Mouse (Mus musculus) midbrain, embryonic 15.5 days (tissue): ENCODE results near the gene Abcg4. TPM values are rescaled to one million over a fixed set of nuclear protein-coding genes. Genes with fewer than 3 reads are reported as not detected.
"Not testable (repeated sequence)": the region's sequence is repeated elsewhere in the genome, so short reads cannot be mapped to it uniquely, and the experiment has no call there.

Experiments used
- ATAC-seq: fragments of 200-750 bp; cut with Nextera tagmentation; replicated peaks from 2 replicates; pipeline ENCODE4 v1.8.0; 2017; ENCODE audit warnings: moderate TSS enrichment
- H3K27ac ChIP-seq: fragments of 300-500 bp; sonication (generic); 2 replicates; pipeline ENCODE4 v1.5.1; 2015; ENCODE audit warnings: mild to moderate bottlenecking, inconsistent platforms
- H3K27me3 ChIP-seq: fragments of 300-500 bp; sonication (generic); replicated peaks from 2 replicates; pipeline ENCODE4 v1.6.1; 2015; ENCODE audit warnings: inconsistent platforms
- H3K36me3 ChIP-seq: fragments of 300-500 bp; sonication (generic); replicated peaks from 2 replicates; pipeline ENCODE4 v1.6.1; 2015; ENCODE audit warnings: inconsistent platforms
- H3K4me1 ChIP-seq: fragments of 300-500 bp; sonication (generic); 2 replicates; pipeline ENCODE4 v1.6.1; 2015; ENCODE audit warnings: inconsistent platforms
- H3K4me2 ChIP-seq: fragments of 300-500 bp; sonication (generic); 2 replicates; pipeline ENCODE4 v1.6.1; 2015; ENCODE audit warnings: inconsistent platforms, mild to moderate bottlenecking, moderate library complexity
- H3K4me3 ChIP-seq: fragments of 300-500 bp; sonication (generic); 2 replicates; pipeline ENCODE4 v1.5.1; 2015; ENCODE audit warnings: mild to moderate bottlenecking, inconsistent platforms
- H3K9ac ChIP-seq: fragments of 300-500 bp; sonication (generic); 2 replicates; pipeline ENCODE4 v1.6.1; 2015; ENCODE audit warnings: mild to moderate bottlenecking, inconsistent platforms
- H3K9me3 ChIP-seq: fragments of 300-500 bp; sonication (generic); 2 replicates; pipeline ENCODE4 v1.6.1; 2016; ENCODE audit warnings: inconsistent platforms
- WGBS: fragments of 180-500 bp; shearing (Covaris S2); methylation state at CpG from one replicate; pipeline ENCODE4 v1.1.7; 2015; ENCODE audit warnings: mixed read lengths; 5-methylcytosine and 5-hydroxymethylcytosine counted together
- polyA plus RNA-seq: library from polyadenylated mRNA; unstranded; fragments of >200 nt; fragmentation: Nextera tagmentation; extraction: Ambion mirVana; gene quantifications from 2 replicates; pipeline ENCODE4 v1.2.1, GENCODE M21; 2015

Gene Abcg4
- polyA plus RNA-seq, 1 experiment from 2014 or later = 31.1 TPM

- not testable (repeated sequence) for H3K4me2 ChIP-seq, H3K27ac ChIP-seq, H3K9me3 ChIP-seq, H3K4me3 ChIP-seq, H3K9ac ChIP-seq, ATAC-seq, H3K27me3 ChIP-seq
- Histone ChIP-seq H3K36me3 (peaks cover 61% of the 10 kb centered on the region), H3K4me1 (peaks cover 17% of the 10 kb centered on the region)
- 96% methylated on average over 3 of the region's 3 CpGs for WGBS
These were observed 11.6 kb upstream of the Abcg4 start for GRCm38 (mm10) chr9:44300001-44300400.

- Histone ChIP-seq H3K9me3 (no peaks in the 10 kb centered on the region), H3K4me1 (peaks cover 14% of the 10 kb centered on the region), H3K9ac (no peak overlapping the region), H3K36me3 (peaks cover 48% of the 10 kb centered on the region), H3K4me2 (no peak overlapping the region), H3K27me3 (no peaks in the 10 kb centered on the region), H3K4me3 (no peak overlapping the region), H3K27ac (no peak overlapping the region)
- 74% methylated on average over 3 of the region's 3 CpGs for WGBS
- no peak for ATAC-seq
These were observed 4.1 kb upstream of the Abcg4 start for GRCm38 (mm10) chr9:44292490-44292889.

GRCm38 (mm10) chr9:44288959-44289291 lies 510 bp upstream of the Abcg4 start:
- 6% methylated on average over 11 of the region's 11 CpGs for WGBS
- ATAC-seq = 0 out of 2 replicates have a peak, but pooled peaks have one; percentile 1
- peak overlapping the region; percentile 79 for H3K27ac ChIP-seq

GRCm38 (mm10) chr9:44287401-44288075 lies 877 bp downstream of the Abcg4 start:
- H3K36me3 ChIP-seq = peaks cover 14% of the 10 kb centered on the region
- H3K4me2 ChIP-seq = peak overlapping the region; percentile 96
- ATAC-seq = peak; percentile 70
- under 1% methylated on average over 47 of the region's 47 CpGs for WGBS
- no peaks in the 10 kb centered on the region for H3K9me3 ChIP-seq
- peak overlapping the region; percentile 79 for H3K27ac ChIP-seq
- peaks cover 29% of the 10 kb centered on the region for H3K4me1 ChIP-seq
- peak overlapping the region; percentile 86 for H3K9ac ChIP-seq
- H3K27me3 ChIP-seq = no peaks in the 10 kb centered on the region
- H3K4me3 ChIP-seq = peak overlapping the region; percentile 85

More at GRCm38 (mm10) chr9:44288959-44289291, 510 bp upstream of the Abcg4 start:
- Histone ChIP-seq H3K9ac (0 out of 2 replicates have a peak overlapping the region, but pooled peaks have one; percentile 86), H3K4me1 (peaks cover 29% of the 10 kb centered on the region), H3K9me3 (no peaks in the 10 kb centered on the region), H3K4me2 (peak overlapping the region; percentile 96), H3K4me3 (peak overlapping the region; percentile 85), H3K36me3 (peaks cover 23% of the 10 kb centered on the region), H3K27me3 (no peaks in the 10 kb centered on the region)

- Histone ChIP-seq H3K36me3 (peaks cover 11% of the 10 kb centered on the region), H3K4me3 (peak overlapping the region; percentile 85), H3K27ac (peak overlapping the region; percentile 79), H3K9ac (peak overlapping the region; percentile 86), H3K9me3 (no peaks in the 10 kb centered on the region), H3K27me3 (no peaks in the 10 kb centered on the region), H3K4me1 (peaks cover 29% of the 10 kb centered on the region), H3K4me2 (peak overlapping the region; percentile 96)
- 3% methylated on average over 11 of the region's 11 CpGs for WGBS
- ATAC-seq = no peak; the same call in 1 of the 2 replicates
These were observed 1.4 kb downstream of the Abcg4 start for GRCm38 (mm10) chr9:44287003-44287400.

GRCm38 (mm10) chr9:44286256-44286850 lies 2.1 kb downstream of the Abcg4 start:
- Histone ChIP-seq H3K27ac (no peak overlapping the region), H3K9me3 (no peaks in the 10 kb centered on the region), H3K27me3 (no peaks in the 10 kb centered on the region), H3K4me3 (peak overlapping the region; percentile 85), H3K4me1 (peaks cover 29% of the 10 kb centered on the region), H3K4me2 (peak overlapping the region; percentile 96), H3K9ac (peak overlapping the region; percentile 33), H3K36me3 (peaks cover 10% of the 10 kb centered on the region)
- WGBS = 11% methylated on average over 6 of the region's 6 CpGs
- ATAC-seq = no peak

- Histone ChIP-seq H3K36me3 (peaks cover 16% of the 10 kb centered on the region), H3K9ac (no peak overlapping the region), H3K4me1 (peaks cover 16% of the 10 kb centered on the region), H3K27ac (no peak overlapping the region), H3K27me3 (no peaks in the 10 kb centered on the region), H3K9me3 (no peaks in the 10 kb centered on the region), H3K4me3 (no peak overlapping the region), H3K4me2 (no peak overlapping the region)
- ATAC-seq = no peak
- 76% methylated on average over 5 of the region's 5 CpGs for WGBS
These were observed 5.2 kb downstream of the Abcg4 start for GRCm38 (mm10) chr9:44283183-44283582.

- no peak for ATAC-seq
- WGBS = 87% methylated on average over 4 of the region's 4 CpGs
- Histone ChIP-seq H3K36me3 (peaks cover 13% of the 10 kb centered on the region), H3K9ac (no peak overlapping the region), H3K4me3 (no peak overlapping the region), H3K4me2 (no peak overlapping the region), H3K27ac (no peak overlapping the region), H3K4me1 (peaks cover 29% of the 10 kb centered on the region), H3K27me3 (no peaks in the 10 kb centered on the region), H3K9me3 (no peaks in the 10 kb centered on the region)
These were observed 18.4 kb downstream of the Abcg4 start for GRCm38 (mm10) chr9:44269973-44270372.

GRCm38 (mm10) chr9:44269077-44269476 lies 19.3 kb downstream of the Abcg4 start:
- H3K4me1 ChIP-seq = peaks cover 38% of the 10 kb centered on the region
- no peaks in the 10 kb centered on the region for H3K27me3 ChIP-seq
- WGBS = 85% methylated on average over 3 of the region's 3 CpGs
- no peak overlapping the region for H3K9ac ChIP-seq
- ATAC-seq = no peak
- no peaks in the 10 kb centered on the region for H3K9me3 ChIP-seq
- H3K4me3 ChIP-seq = no peak overlapping the region
- peaks cover 7% of the 10 kb centered on the region for H3K36me3 ChIP-seq
- H3K4me2 ChIP-seq = no peak overlapping the region
- H3K27ac ChIP-seq = no peak overlapping the region

GRCm38 (mm10) chr9:44268432-44268831 lies 20.0 kb downstream of the Abcg4 start, which contains the start of gene Nlrx1:
Gene Nlrx1 (minus strand): TSS chr9:44268599.
- Histone ChIP-seq H3K4me2 (peak within 1 kb of the TSS; percentile 57), H3K4me1 (peaks cover 38% of the 10 kb centered on the region), H3K9ac (peak within 1 kb of the TSS; percentile 39), H3K9me3 (no peaks in the 10 kb centered on the region), H3K36me3 (peaks cover 2% of the 10 kb centered on the region; the same call in 1 of the 2 replicates), H3K4me3 (peak within 1 kb of the TSS; percentile 36), H3K27ac (peak within 1 kb of the TSS; percentile 71), H3K27me3 (no peaks in the 10 kb centered on the region)
- 90% methylated on average over 6 of the region's 6 CpGs for WGBS
- no peak for ATAC-seq

- Histone ChIP-seq H3K4me2 (peak overlapping the region; percentile 57), H3K4me1 (peaks cover 38% of the 10 kb centered on the region), H3K9ac (peak overlapping the region; percentile 39), H3K4me3 (peak overlapping the region; percentile 36), H3K9me3 (no peaks in the 10 kb centered on the region), H3K36me3 (no peaks in the 10 kb centered on the region), H3K27me3 (no peaks in the 10 kb centered on the region), H3K27ac (peak overlapping the region; percentile 71)
- ATAC-seq = peak; percentile 62
- 5% methylated on average over 28 of the region's 28 CpGs for WGBS
These were observed 20.4 kb downstream of the Abcg4 start for GRCm38 (mm10) chr9:44268027-44268360.

GRCm38 (mm10) chr9:44267319-44268026 lies 20.9 kb downstream of the Abcg4 start:
- WGBS = 5% methylated on average over 23 of the region's 23 CpGs
- no peaks in the 10 kb centered on the region for H3K27me3 ChIP-seq
- no peaks in the 10 kb centered on the region for H3K36me3 ChIP-seq
- peak overlapping the region; percentile 57 for H3K4me2 ChIP-seq
- peak; percentile 17; the same call in 1 of the 2 replicates for ATAC-seq
- H3K4me1 ChIP-seq = peaks cover 38% of the 10 kb centered on the region
- peak overlapping the region; percentile 39 for H3K9ac ChIP-seq
- H3K27ac ChIP-seq = peak overlapping the region; percentile 71
- no peaks in the 10 kb centered on the region for H3K9me3 ChIP-seq
- peak overlapping the region; percentile 36 for H3K4me3 ChIP-seq
